Mouse (Mus musculus) liver, embryonic 14.5 days (tissue): ENCODE measurements around the gene Lactbl1.

ENCODE experiments used
- CTCF ChIP-seq: IDR thresholded peaks from 2 replicates; pipeline ENCODE4 v1.5.1; 2016; ENCODE audit warnings: antibody characterized with exemption, low read depth, control low read depth
- EP300 ChIP-seq: IDR thresholded peaks from 2 replicates; pipeline ENCODE4 v1.6.1; 2016; ENCODE audit warnings: antibody characterized with exemption, low read depth

- TF ChIP-seq CTCF (no peak), EP300 (no peak)
Observed at GRCm38 (mm10) chr4:136651882-136652527, 29.6 kb downstream of the Lactbl1 start.
